Mouse (Mus musculus) G1E-ER4 (cell line): ENCODE measurements around the gene Ufsp2. TPM values are rescaled to one million over a fixed set of nuclear protein-coding genes. Genes with fewer than 3 reads are reported as not detected.

Experiments used
- GATA1 ChIP-seq: IDR thresholded peaks from one replicate; pipeline ENCODE4 v1.8.0; 2012; ENCODE audit warnings: low read length, inconsistent platforms
- polyA plus RNA-seq: library from polyadenylated mRNA; stranded (reverse); fragments of >175 nt; gene quantifications from 2 replicates; pipeline ENCODE4 v1.2.3, GENCODE M21; 2012

Ufsp2 gene
- 1.4 and 2.3 TPM in 2 replicates for polyA plus RNA-seq

DNA sequence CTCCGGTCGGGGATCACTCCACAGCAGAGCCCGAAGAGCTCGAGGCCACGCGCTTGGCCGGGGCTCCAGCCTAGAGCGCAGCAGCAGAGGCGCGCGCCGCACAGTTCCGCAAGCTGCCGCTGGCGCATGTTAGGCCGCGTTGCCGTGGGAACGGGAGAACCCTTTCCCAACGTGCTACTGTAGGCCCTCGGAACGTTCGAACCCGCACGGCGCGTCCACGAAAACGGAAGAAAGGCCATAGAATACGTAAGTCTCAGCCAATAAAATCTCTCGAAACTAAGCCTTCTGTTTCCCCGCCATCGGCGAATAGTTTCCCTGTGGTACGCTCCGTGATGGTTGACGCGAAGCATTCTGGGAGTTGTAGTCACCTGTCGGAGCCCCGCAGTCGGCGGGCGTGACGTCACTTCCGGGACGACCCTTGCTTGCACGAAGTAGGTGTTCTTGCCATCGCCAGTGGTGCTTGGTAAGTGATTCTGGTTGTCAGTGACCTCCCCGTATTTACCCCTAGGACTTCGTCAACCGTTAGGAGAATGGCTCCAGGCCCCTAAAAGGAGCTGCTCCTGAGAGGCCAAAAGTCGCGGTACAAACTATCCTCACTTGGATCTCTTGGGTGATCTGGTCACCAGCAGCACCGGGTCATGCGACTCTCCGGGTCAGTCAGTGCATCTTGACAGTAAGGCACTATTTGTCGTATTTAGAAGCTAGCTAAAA is at the start of gene Ufsp2, which contains the start of gene 1700029J07Rik:
Ufsp2 (plus strand) TSS at position 403 of the 711 bp plus-strand sequence.
1700029J07Rik (minus strand) TSS at position 127 of the 711 bp plus-strand sequence.
- TF ChIP-seq GATA1 = no peak

DNA sequence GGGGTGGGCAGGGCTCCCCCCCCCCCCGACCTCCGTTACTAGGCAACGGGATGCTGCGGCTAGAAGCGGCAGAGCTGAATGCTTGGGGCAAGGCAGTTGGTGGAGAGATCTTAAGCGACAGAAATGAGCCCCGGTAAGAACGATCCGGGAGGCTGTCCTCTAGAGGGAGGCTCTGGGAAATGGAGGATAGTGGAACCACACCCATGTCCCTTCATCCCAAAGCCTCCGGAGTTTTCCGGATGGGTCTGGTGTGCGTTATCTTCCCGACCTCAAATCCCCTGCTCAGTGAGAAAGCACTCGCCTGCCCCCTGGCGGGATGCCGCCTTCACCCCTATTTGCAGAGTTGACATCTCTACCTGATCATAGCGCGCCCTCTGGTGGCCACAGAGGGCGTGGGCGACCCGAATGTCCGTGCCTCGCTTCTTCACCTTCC is 40.7 kb upstream of the Ufsp2 start, which contains the start of gene Ccdc110:
Ccdc110 (plus strand) TSS at position 38 of the 433 bp plus-strand sequence.
- TF ChIP-seq GATA1 = no peak

DNA sequence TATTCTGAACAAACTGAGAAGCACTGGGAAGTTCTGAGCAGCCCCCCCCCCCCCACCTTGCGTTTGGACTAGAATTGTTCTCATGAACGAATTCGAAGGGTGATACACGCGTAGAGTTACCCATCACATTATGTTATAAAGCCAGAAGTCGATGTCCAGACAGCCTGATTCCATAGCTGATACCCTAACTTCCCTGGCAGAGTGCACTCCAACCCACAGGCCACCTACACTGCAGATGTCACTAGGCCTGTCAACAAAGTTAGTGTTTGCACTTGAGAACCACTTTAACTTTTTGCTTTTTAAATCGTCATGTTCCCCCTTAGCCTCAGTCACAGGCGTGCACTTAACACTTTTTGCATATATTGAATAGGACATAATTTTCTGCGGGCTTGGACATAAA is 38.3 kb upstream of the Ufsp2 start:
- no peak for TF ChIP-seq GATA1

DNA sequence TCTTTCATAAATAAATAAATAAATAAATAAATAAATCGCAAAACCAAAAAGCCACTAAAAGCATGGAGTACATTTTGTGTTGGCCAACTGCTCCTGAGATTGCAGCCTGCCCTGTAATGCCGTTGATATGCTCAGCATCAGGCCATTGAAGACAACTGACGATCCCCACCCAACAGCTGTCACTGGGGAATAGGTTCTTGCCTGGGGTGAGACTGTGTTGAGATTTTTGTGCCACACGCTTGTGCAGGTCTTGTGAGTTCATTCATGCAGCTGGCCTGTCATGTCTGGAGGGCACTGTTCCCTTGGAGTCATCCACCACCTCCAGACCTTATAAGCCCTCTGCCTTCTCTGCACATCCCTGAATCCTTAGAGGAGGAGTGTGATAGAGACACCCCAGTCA is 29.0 kb upstream of the Ufsp2 start:
- TF ChIP-seq GATA1 = no peak

DNA sequence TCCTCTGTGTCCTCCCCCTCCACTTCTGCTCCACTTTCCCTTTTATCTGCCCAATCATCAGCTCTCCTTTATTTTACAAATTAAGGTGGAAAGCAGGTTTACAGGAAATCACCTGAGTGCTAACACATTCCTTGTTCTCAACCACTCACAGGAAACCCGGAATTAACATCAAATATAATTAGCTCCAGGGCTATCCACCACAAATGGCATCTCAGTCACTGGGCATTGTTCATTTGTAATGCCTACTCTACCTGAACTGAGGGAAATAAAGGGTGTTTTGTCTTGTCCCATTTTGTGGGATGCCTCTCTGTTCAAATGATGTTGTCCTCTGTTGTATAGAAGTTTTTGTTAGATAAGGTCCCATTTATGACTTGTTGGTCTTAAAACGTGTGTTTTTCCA is 24.7 kb upstream of the Ufsp2 start:
- TF ChIP-seq GATA1 = no peak

DNA sequence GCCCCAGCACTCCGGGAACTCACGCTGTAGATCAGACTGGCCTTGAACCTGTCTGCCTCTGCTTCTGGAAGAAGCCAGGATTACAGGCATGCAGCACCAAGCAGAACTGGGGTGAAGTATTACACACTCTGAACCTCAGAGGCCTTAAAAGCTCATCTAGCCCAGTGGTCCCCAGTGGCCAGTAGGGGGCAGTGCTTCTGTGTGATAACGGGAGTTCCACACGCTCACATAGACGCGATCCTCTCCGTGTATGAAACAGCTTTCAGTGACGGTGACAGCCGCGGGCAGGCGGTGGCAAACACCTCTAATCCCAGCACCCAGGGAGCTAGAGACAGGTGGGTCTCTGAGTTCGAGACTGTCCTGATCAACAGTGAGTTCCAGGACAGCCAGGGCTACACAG is 4.4 kb upstream of the Ufsp2 start:
- TF ChIP-seq GATA1 = no peak

DNA sequence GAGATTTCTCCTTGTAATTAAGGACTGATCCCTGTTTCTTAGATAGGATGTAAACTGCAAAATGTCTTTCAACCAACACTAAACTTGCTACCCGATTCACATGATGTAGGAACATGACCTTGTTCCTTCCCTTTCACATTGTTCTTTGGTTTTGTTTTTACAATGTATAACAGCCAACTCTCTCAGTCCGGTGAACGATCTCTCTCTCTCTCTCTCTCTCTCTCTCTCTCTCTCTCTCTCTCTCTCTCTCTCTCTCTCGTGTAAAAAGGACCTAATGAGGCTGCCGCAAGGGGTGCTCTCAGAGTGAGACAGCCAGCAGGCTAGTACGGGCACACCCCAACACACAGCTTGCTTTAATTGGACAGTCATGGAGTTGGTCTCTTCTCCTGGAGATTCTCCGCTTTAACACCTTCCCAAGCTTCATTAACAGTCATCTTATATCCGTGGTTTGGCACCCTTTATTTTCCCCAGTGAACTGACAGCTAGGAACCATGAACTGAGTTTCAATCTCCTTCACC is 1.3 kb upstream of the Ufsp2 start:
- no peak for TF ChIP-seq GATA1

DNA sequence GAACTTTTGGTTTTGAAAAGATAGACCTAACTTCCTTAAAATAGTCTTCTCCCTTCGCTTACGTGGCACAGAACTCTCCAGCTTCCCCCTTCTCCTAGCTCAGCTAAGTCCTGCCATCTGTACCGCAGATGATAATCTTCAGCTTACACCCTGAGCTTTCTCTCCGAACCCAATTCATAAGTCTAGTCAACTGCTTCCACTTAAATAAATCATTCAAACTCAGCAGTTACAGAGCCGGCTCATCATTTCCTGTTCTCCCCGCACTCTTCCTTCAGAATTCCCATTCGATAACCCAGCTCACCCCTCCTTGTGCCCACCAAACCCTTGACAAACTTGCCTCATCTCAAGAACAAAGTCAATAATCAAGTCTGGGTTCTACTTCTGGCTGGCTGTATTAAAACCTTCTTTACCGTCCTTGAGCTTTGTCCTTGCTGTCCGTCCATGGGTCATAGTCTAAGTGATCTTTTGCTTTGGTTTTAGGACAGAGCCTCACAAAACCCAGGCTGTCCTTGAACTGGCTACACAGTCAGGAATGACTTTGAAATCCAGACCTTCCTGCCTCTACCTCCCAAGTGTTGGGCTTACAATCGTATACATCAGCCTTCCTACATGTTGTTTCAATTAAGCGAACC is 625 bp downstream of the Ufsp2 start:
- no peak for TF ChIP-seq GATA1

DNA sequence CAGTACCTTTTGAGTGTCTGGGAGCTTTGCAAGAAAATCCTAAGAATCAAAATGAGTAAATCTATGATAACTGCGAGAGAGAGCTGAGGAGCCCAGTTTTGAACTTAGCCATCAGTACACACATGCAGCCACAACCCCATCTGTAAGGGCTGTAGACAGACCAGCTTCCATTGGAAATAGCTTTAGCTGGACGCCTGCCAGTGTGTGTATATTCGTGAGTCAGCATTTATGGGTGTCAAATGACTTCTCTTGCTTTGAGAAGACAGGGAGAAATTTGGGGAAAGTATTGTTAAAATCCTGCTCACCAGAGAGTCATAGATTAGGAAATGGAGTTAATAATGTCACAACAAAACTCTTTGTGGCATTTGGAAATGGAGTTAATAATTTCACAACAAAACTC is 11.3 kb downstream of the Ufsp2 start:
- no peak for TF ChIP-seq GATA1

DNA sequence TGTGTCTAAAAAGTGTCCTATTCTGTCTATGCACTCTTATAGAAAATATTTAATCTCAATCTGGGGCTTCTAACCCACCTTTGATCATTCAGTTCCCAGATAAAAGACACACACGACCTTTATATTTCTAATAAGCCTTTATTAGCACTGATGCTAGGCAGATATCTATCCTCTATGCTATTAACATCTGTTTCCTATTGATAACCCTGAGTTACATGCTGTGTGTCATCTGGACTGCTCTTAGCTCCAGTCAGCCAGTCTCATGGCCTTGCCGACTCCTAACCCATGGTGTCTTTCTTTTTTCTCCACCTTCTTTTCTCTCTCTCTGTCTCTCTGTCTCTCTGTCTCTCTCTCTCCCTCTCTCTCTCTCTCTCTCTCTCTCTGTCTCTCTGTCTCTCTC is 12.9 kb downstream of the Ufsp2 start:
- peak; percentile 55 for TF ChIP-seq GATA1

DNA sequence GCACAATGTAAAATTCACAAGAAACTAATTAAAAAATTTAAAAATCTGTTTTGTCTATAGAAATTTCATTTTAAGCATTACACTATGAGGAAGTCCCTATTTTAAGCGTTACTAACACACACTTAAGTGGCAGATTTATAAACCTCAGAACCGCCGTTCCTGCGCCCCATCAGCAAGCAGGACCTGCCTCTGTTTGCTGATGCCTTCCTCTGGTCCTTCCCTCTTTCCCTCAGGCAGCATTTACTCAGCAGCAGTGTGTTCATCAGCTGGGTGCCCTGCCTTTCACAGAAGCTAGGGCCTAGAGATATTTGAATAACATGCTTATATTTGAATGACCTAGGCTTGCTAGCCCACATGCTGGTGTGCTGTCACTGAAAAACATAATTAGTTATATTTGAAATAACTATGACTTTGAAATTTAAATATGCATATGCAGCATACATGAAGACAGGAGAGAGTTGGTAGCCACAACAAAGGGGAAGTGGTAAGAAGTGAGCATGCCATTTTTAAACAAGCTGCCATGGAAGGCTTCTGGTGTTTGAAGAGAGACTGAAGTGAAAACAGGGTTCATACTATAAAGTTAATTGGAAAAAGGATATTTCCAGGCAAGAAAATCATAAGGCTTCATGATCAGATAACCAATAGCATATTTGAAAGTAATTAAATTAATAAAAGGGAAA is 15.4 kb downstream of the Ufsp2 start:
- no peak for TF ChIP-seq GATA1

DNA sequence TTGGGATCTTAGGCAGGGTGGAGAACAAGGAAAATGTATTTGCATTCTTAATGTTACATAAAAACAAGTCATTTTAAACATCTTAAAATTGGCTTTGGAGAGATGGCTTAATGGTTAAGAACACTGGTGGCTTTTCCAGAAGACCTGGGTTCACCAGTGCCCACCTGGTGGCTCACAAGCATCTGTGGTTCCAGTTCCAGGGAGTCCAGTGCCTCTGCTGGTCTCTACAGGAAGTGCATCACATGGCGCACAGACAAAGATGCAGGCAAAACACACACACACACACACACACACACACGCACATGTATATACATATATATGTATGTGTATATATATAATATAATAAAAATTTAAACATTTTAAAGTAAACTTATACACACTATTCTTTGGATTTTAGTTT is 18.8 kb downstream of the Ufsp2 start:
- no peak for TF ChIP-seq GATA1

DNA sequence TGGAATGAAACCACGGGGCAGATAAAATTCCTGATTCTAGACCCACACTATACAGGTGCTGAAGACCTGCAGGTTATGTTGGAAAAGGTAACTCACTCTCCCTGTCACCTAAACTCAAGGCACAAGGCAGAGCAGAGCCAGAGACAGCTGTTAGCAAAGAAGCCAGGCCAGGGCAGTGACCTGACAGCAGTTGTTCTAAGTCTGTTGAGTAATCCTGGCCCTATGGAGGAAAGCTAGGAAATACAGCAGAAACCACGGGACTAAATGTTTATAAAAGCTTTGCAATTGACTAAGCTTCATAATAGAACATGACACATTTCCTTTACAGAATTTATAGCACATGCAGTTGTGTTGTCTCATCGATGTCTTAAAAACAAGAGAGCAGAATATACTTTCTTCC is 20.2 kb downstream of the Ufsp2 start:
- no peak for TF ChIP-seq GATA1

DNA sequence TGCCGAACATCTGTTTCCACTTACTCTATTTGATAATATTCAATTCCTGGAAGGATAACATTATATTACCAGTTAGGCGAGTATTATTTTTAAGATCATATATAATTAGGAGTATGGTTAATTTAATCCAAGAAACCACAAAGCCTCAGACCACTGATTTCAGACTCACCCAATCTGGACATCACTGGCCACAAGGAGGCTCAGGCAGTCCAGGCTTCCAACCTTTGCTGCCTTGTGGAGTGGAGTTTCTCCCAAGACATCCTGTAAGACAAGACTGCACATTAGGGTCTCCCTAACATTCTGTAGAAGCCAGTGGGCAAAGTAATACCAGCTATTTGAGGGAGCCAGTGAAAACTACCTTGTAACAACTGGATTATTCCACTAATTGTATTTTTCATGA is 22.9 kb downstream of the Ufsp2 start:
- no peak for TF ChIP-seq GATA1

DNA sequence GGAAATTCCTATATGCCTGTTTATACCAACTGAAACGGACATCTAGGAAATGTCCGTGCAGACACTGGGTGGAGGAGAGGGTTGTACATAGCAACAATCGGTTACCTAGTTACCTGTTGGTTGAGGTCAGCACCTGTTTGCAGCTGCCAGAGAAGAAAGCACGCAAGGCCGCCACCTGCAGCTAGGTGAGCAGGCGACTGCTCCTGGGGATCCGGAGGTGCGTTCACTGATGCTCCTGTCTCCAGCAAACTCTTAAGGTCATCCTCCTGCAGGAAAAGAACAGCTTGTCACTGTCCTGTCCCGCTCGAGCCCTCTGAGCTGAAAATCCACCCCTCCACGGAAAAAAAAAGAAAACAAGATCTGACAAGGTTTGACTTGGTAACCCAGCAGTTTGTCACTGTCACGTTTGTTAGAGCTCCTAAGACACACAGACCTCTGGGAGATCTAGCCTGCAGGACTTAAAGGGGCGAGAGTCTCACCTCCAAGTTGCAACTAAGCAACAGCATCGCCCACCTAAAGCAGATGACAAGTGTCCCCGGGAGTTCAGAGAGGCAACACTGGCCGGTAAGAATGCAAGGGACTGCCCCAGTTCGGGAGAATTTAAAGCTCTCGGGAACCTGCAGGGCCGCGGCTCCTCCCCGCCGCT is 23.9 kb downstream of the Ufsp2 start, which contains the start of gene Lrp2bp:
Lrp2bp (plus strand) TSS at position 166 of the 646 bp plus-strand sequence.
- TF ChIP-seq GATA1 = no peak
